Mouse (Mus musculus): ENCODE measurements around the gene A730071L15Rik.

DNA sequence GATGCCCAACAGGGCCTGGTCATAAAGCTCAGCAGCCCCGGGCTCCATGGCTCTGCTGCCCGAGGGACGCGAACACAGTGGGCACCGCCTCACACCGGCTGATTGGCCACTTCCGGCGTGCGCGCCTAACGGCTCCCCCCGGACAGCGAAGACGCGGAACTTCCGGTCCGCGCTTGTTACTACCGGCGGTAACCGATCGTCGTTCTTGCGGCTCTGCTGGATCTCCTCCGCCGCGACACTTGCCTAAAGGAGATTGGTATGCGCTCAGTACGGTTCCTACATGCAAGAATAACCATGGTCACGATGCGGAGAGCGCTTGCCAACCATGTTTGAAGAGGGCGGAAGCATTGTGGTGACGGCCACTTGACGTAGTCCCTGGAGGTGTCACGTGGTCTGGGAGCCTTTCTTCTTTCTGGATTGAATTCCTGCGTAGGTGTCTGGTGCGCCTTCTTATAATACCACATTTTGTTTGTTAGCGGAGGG is 299 bp downstream of the A730071L15Rik start, which contains the start of gene Nudcd3:
- TF ChIP-seq CTCF (IDR thresholded peaks at IDR 0.05; ENCODE audit: borderline replicate concordance, insufficient read depth, low read depth, low read length) (no peak), POLR2A (IDR thresholded peaks at IDR 0.05; ENCODE audit: borderline replicate concordance, insufficient read depth, low read length) (peak; percentile 73)
